In the genomic region with DNA sequence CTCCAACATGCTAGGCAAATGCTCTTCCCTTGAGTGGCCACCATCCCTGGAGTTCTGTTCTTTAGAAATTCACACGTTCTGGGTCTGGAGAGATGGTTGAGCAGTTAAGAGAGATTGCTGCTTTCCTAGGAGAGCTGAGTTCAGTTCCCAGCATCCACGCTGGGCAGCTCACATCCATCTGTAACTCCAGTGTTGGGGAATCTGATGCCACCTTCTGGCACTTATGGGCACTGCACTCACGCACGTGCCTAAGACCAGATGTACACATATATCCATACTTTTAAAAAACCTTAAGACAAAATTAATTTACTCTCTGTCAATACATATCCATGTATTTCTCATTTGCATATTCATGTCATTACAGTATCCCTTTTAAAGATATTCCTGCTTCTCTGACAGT, we compare ENCODE assay signal across 13 mouse cellular contexts.
DNase-seq lines count a peak whose midpoint lies in the region; ATAC-seq and TF ChIP-seq lines count a peak whose summit lies in the region.
"Had no signal": no experiment of that assay in that cellular context is flagged by ENCODE, and none has a peak within 500 bp of the region (broad histone marks: within the 10 kb centered on the region; RNA-seq: fewer than 3 reads in every experiment).

No protein-coding gene starts in this region.

- DNase-seq in testis, postnatal 14 days (ENCODE audit: low spot score) = no peak
- DNase-seq in brain, embryonic 14.5 days (ENCODE audit: low read depth) = no peak
- peak; percentile 45 for DNase-seq in stomach, postnatal 0 days (ENCODE audit: low spot score)
- no peak for DNase-seq in adrenal gland, adult 18-20 months (ENCODE audit: low spot score in 2 of 2)
- DNase-seq in gastrocnemius, adult 18-20 months (ENCODE audit: low spot score) = no peak
- DNase-seq: thymus, adult 18-20 months had no signal

- H3K9ac ChIP-seq in intestine, postnatal 0 days (ENCODE audit: low read depth, low read length) = no peak overlapping the region
- H3K9ac ChIP-seq in intestine, embryonic 15.5 days = no peak overlapping the region
- H3K9ac ChIP-seq in stomach, postnatal 0 days (ENCODE audit: low read length) = no peak overlapping the region
- H3K9ac ChIP-seq: forebrain, embryonic 15.5 days; limb, embryonic 13.5 days had no signal

- H3K4me1 ChIP-seq in intestine, postnatal 0 days (replicated peaks; ENCODE audit: control insufficient read depth, insufficient read depth, low read length) = peaks cover 6% of the 10 kb centered on the region; the same call in 1 of the 2 replicates
- H3K4me1 ChIP-seq in intestine, embryonic 15.5 days (replicated peaks) = peaks cover 7% of the 10 kb centered on the region
- no peaks in the 10 kb centered on the region; the same call in 1 of the 2 replicates for H3K4me1 ChIP-seq in testis, adult 2 months (ENCODE audit: control insufficient read depth, insufficient read depth, low read length)
- H3K4me1 ChIP-seq in stomach, postnatal 0 days (replicated peaks; ENCODE audit: control insufficient read depth, insufficient read depth) = peaks cover 4% of the 10 kb centered on the region; the same call in 1 of the 2 replicates

- no peak for TF ChIP-seq POLR2A in testis, adult 2 months (IDR thresholded peaks at IDR 0.05; ENCODE audit: control insufficient read depth, low read depth, low read length)
- TF ChIP-seq POLR2A in brain, embryonic 14.5 days (IDR thresholded peaks at IDR 0.05; ENCODE audit: borderline replicate concordance, extremely low read depth, insufficient read depth, insufficient read length, poor library complexity, severe bottlenecking) = no peak

- H3K27ac ChIP-seq in intestine, postnatal 0 days (ENCODE audit: low read depth, low read length) = no peak overlapping the region
- no peak overlapping the region for H3K27ac ChIP-seq in intestine, embryonic 15.5 days
- no peak overlapping the region for H3K27ac ChIP-seq in testis, adult 2 months (ENCODE audit: control insufficient read depth, insufficient read depth, low read depth, low read length)
- no peak overlapping the region for H3K27ac ChIP-seq in stomach, postnatal 0 days (replicated peaks)
- H3K27ac ChIP-seq: hindbrain, embryonic 10.5 days; limb, embryonic 13.5 days had no signal

- H3K9me3 ChIP-seq in intestine, postnatal 0 days (ENCODE audit: control insufficient read depth) = no peaks in the 10 kb centered on the region
- no peaks in the 10 kb centered on the region for H3K9me3 ChIP-seq in intestine, embryonic 15.5 days
- no peaks in the 10 kb centered on the region for H3K9me3 ChIP-seq in stomach, postnatal 0 days (ENCODE audit: control insufficient read depth, low read length)
- H3K9me3 ChIP-seq: forebrain, embryonic 15.5 days; limb, embryonic 13.5 days had no signal

- TF ChIP-seq EP300 in stomach, postnatal 0 days (optimal IDR thresholded peaks at IDR 0.05) = no peak

- no peaks in the 10 kb centered on the region for H3K27me3 ChIP-seq in intestine, postnatal 0 days (replicated peaks; ENCODE audit: control insufficient read depth, insufficient read depth, low read length)
- no peaks in the 10 kb centered on the region for H3K27me3 ChIP-seq in intestine, embryonic 15.5 days (replicated peaks)
- H3K27me3 ChIP-seq in testis, adult 2 months (ENCODE audit: control insufficient read depth, insufficient read depth, low read length) = no peaks in the 10 kb centered on the region
- H3K27me3 ChIP-seq in stomach, postnatal 0 days (ENCODE audit: control insufficient read depth, insufficient read depth, low read length) = no peaks in the 10 kb centered on the region
- H3K27me3 ChIP-seq: forebrain, embryonic 15.5 days; limb, embryonic 13.5 days; Patski had no signal

- TF ChIP-seq CTCF in intestine, postnatal 0 days (IDR thresholded peaks at IDR 0.05; ENCODE audit: low read depth) = peak; percentile 63
- TF ChIP-seq CTCF in testis, adult 2 months (IDR thresholded peaks at IDR 0.05; ENCODE audit: control insufficient read depth, insufficient read depth, insufficient replicate concordance, low read depth, low read length) = peak; percentile 63; the same call in 1 of the 2 replicates
- peak; percentile 32; the same call in 1 of the 2 replicates for TF ChIP-seq CTCF in brain, embryonic 14.5 days (IDR thresholded peaks at IDR 0.05; ENCODE audit: borderline replicate concordance, extremely low read depth, insufficient read depth, insufficient read length)
- TF ChIP-seq CTCF in stomach, postnatal 0 days (IDR thresholded peaks at IDR 0.05; ENCODE audit: low read depth) = peak; percentile 62

- H3K36me3 ChIP-seq in intestine, postnatal 0 days (ENCODE audit: control insufficient read depth, insufficient read depth) = peaks cover 14% of the 10 kb centered on the region; the same call in 1 of the 2 replicates
- no peaks in the 10 kb centered on the region for H3K36me3 ChIP-seq in intestine, embryonic 15.5 days
- H3K36me3 ChIP-seq in testis, adult 2 months (ENCODE audit: control insufficient read depth, insufficient read depth, low read length) = no peaks in the 10 kb centered on the region
- H3K36me3 ChIP-seq in stomach, postnatal 0 days (ENCODE audit: control insufficient read depth, insufficient read depth, low read length) = 0 out of 2 replicates have a peak, but pooled peaks cover 4% of the 10 kb centered on the region

- no peak overlapping the region for H3K4me2 ChIP-seq in intestine, postnatal 0 days (replicated peaks; ENCODE audit: low read depth)
- H3K4me2 ChIP-seq in intestine, embryonic 15.5 days (replicated peaks) = no peak overlapping the region
- no peak overlapping the region for H3K4me2 ChIP-seq in stomach, postnatal 0 days (replicated peaks; ENCODE audit: low read depth)
- H3K4me2 ChIP-seq: forebrain, embryonic 15.5 days; limb, embryonic 13.5 days had no signal

- ATAC-seq in intestine, postnatal 0 days = no peak
- no peak for ATAC-seq in intestine, embryonic 15.5 days
- no peak for ATAC-seq in stomach, postnatal 0 days (ENCODE audit: low FRiP score, low TSS enrichment)
- ATAC-seq: forebrain, embryonic 15.5 days; Patski had no signal

- no peak overlapping the region for H3K4me3 ChIP-seq in intestine, postnatal 0 days (ENCODE audit: low read depth, low read length)
- no peak overlapping the region for H3K4me3 ChIP-seq in intestine, embryonic 15.5 days (replicated peaks)
- H3K4me3 ChIP-seq in testis, adult 2 months (ENCODE audit: control insufficient read depth, low read depth, low read length) = no peak overlapping the region
- H3K4me3 ChIP-seq in stomach, postnatal 0 days (ENCODE audit: low read depth, low read length) = no peak overlapping the region
- H3K4me3 ChIP-seq: forebrain, embryonic 15.5 days; hindbrain, embryonic 10.5 days; limb, embryonic 13.5 days had no signal

- 97% methylated on average over 4 of the region's 4 CpGs for WGBS in intestine, postnatal 0 days
- WGBS in intestine, embryonic 15.5 days = 92% methylated on average over 4 of the region's 4 CpGs
- over 99% methylated on average over 4 of the region's 4 CpGs for WGBS in stomach, postnatal 0 days
